Mouse (Mus musculus) forebrain, embryonic 14.5 days (tissue): ENCODE measurements around the gene Myo1d. TPM values are rescaled to one million over a fixed set of nuclear protein-coding genes. Genes with fewer than 3 reads are reported as not detected.

Experiments
- ATAC-seq: fragments of 200-750 bp; cut with Nextera tagmentation; 2 replicates; pipeline ENCODE4 v1.8.0; 2017; ENCODE audit warnings: mild to moderate bottlenecking, moderate library complexity
- DNase-seq: peaks from one replicate; pipeline ENCODE4 v3.0.0-alpha.2; 2015; ENCODE audit warnings: low spot score
- H3K27ac ChIP-seq: fragments of 300-500 bp; sonication (generic); 2 replicates; pipeline ENCODE4 v1.5.1; 2014; ENCODE audit warnings: low read depth, mild to moderate bottlenecking, control low read depth, low read length, moderate library complexity
- H3K27me3 ChIP-seq: fragments of 300-500 bp; sonication (generic); replicated peaks from 2 replicates; pipeline ENCODE4 v1.6.1; 2014; ENCODE audit warnings: low read length, control low read depth, mixed read lengths; ENCODE audit not compliant: control insufficient read depth, insufficient read depth
- H3K36me3 ChIP-seq: fragments of 300-500 bp; sonication (generic); 2 replicates; pipeline ENCODE4 v1.6.1; 2014; ENCODE audit warnings: low read length, control low read depth; ENCODE audit not compliant: control insufficient read depth, insufficient read depth
- H3K4me1 ChIP-seq: fragments of 300-500 bp; sonication (generic); 2 replicates; pipeline ENCODE4 v1.6.1; 2014; ENCODE audit warnings: antibody characterized with exemption, low read length, control low read depth; ENCODE audit not compliant: control insufficient read depth, insufficient read depth
- H3K4me2 ChIP-seq: fragments of 300-500 bp; sonication (generic); 2 replicates; pipeline ENCODE4 v1.6.1; 2014; ENCODE audit warnings: mild to moderate bottlenecking, control low read depth, low read length
- H3K4me3 ChIP-seq: fragments of 300-500 bp; sonication (generic); 2 replicates; pipeline ENCODE4 v1.5.1; 2014; ENCODE audit warnings: low read depth, low read length, control low read depth
- H3K9ac ChIP-seq: fragments of 300-500 bp; sonication (generic); 2 replicates; pipeline ENCODE4 v1.6.1; 2014; ENCODE audit warnings: mild to moderate bottlenecking, low read length, control low read depth, moderate library complexity
- H3K9me3 ChIP-seq: fragments of 300-500 bp; sonication (generic); replicated peaks from 2 replicates; pipeline ENCODE4 v1.6.1; 2016; ENCODE audit warnings: low read length, control low read depth, mixed read lengths; ENCODE audit not compliant: control insufficient read depth
- WGBS: fragments of 180-500 bp; shearing (Covaris S2); extraction: QIAGEN DNeasy Blood & Tissue Kit; methylation state at CpG from one replicate; pipeline ENCODE4 v1.1.7; 2014; 5-methylcytosine and 5-hydroxymethylcytosine counted together
- polyA plus RNA-seq: library from polyadenylated mRNA; unstranded; fragments of >200 nt; fragmentation: Nextera tagmentation; extraction: Ambion mirVana; gene quantifications from 2 replicates; pipeline ENCODE4 v1.2.1, GENCODE M21; 2014

Myo1d gene
- polyA plus RNA-seq, 1 experiment from 2014 or later = 1.3 TPM

- H3K4me2 ChIP-seq = 0 out of 2 replicates have a peak overlapping the region, but pooled peaks have one; percentile 27
- H3K4me1 ChIP-seq = peaks cover 44% of the 10 kb centered on the region
- H3K27ac ChIP-seq = peak overlapping the region; percentile 99
- no peaks in the 10 kb centered on the region for H3K9me3 ChIP-seq
- 79% methylated on average over 6 of the region's 6 CpGs for WGBS
- H3K27me3 ChIP-seq = no peaks in the 10 kb centered on the region
- no peaks in the 10 kb centered on the region for H3K36me3 ChIP-seq
- no peak overlapping the region for H3K4me3 ChIP-seq
- ATAC-seq (no peak), DNase-seq (no peak)
- H3K9ac ChIP-seq = peak overlapping the region; percentile 54
Observed at GRCm38 (mm10) chr11:80503281-80503680, 276.5 kb downstream of the Myo1d start.

GRCm38 (mm10) chr11:80499550-80499952, 280.3 kb downstream of the Myo1d start:
- H3K27me3 ChIP-seq = no peaks in the 10 kb centered on the region

GRCm38 (mm10) chr11:80498328-80499070, 281.3 kb downstream of the Myo1d start:
- no peak overlapping the region for H3K4me3 ChIP-seq
- DNase-seq (peak; percentile 62), ATAC-seq (peak; percentile 70)
- H3K36me3 ChIP-seq = no peaks in the 10 kb centered on the region
- H3K4me2 ChIP-seq = no peak overlapping the region
- no peaks in the 10 kb centered on the region for H3K9me3 ChIP-seq
- H3K4me1 ChIP-seq = peaks cover 25% of the 10 kb centered on the region
- peak overlapping the region; percentile 29 for H3K9ac ChIP-seq
- WGBS = 50% methylated on average over 11 of the region's 11 CpGs
- no peaks in the 10 kb centered on the region for H3K27me3 ChIP-seq
- H3K27ac ChIP-seq = peak overlapping the region; percentile 76

More at GRCm38 (mm10) chr11:80499550-80499952, 280.3 kb downstream of the Myo1d start:
- H3K27ac ChIP-seq = peak overlapping the region; percentile 0; the same call in 1 of the 2 replicates
- no peak overlapping the region for H3K4me3 ChIP-seq
- no peaks in the 10 kb centered on the region for H3K36me3 ChIP-seq
- no peak overlapping the region for H3K9ac ChIP-seq
- peaks cover 33% of the 10 kb centered on the region for H3K4me1 ChIP-seq
- no peak for DNase-seq
- H3K9me3 ChIP-seq = no peaks in the 10 kb centered on the region
- H3K4me2 ChIP-seq = no peak overlapping the region
- ATAC-seq = no peak
- whole genome bisulfite sequencing = 74% methylated on average over 4 of the region's 4 CpGs

GRCm38 (mm10) chr11:80497225-80497919, 282.5 kb downstream of the Myo1d start:
- Histone ChIP-seq H3K27me3 (no peaks in the 10 kb centered on the region), H3K9me3 (no peaks in the 10 kb centered on the region), H3K27ac (no peak overlapping the region), H3K9ac (no peak overlapping the region), H3K4me3 (no peak overlapping the region), H3K36me3 (no peaks in the 10 kb centered on the region), H3K4me1 (peaks cover 19% of the 10 kb centered on the region), H3K4me2 (no peak overlapping the region)
- no peak for ATAC-seq
- 85% methylated on average over 10 of the region's 10 CpGs for WGBS
- DNase-seq = no peak

GRCm38 (mm10) chr11:80496640-80497039, 283.2 kb downstream of the Myo1d start:
- peaks cover 19% of the 10 kb centered on the region for H3K4me1 ChIP-seq
- no peaks in the 10 kb centered on the region for H3K9me3 ChIP-seq
- DNase-seq (no peak), ATAC-seq (no peak)
- no peak overlapping the region for H3K4me2 ChIP-seq
- H3K4me3 ChIP-seq = no peak overlapping the region
- H3K27ac ChIP-seq = no peak overlapping the region
- H3K9ac ChIP-seq = no peak overlapping the region
- H3K36me3 ChIP-seq = no peaks in the 10 kb centered on the region
- 100% methylated on average over 1 of the region's 1 CpGs for WGBS
- H3K27me3 ChIP-seq = no peaks in the 10 kb centered on the region

- no peak for ATAC-seq
- no peaks in the 10 kb centered on the region for H3K9me3 ChIP-seq
- no peak overlapping the region for H3K9ac ChIP-seq
- WGBS = 93% methylated on average over 6 of the region's 6 CpGs
- no peak overlapping the region for H3K4me2 ChIP-seq
- no peak overlapping the region for H3K4me3 ChIP-seq
- H3K36me3 ChIP-seq = no peaks in the 10 kb centered on the region
- no peak overlapping the region for H3K27ac ChIP-seq
- H3K4me1 ChIP-seq = peaks cover 19% of the 10 kb centered on the region
- no peak for DNase-seq
- H3K27me3 ChIP-seq = no peaks in the 10 kb centered on the region
Observed at GRCm38 (mm10) chr11:80495972-80496371, 283.9 kb downstream of the Myo1d start.

GRCm38 (mm10) chr11:80494852-80495251, 285.0 kb downstream of the Myo1d start:
- DNase-seq (no peak), ATAC-seq (no peak)
- 67% methylated on average over 9 of the region's 9 CpGs for WGBS
- Histone ChIP-seq H3K4me1 (peaks cover 24% of the 10 kb centered on the region), H3K4me2 (no peak overlapping the region), H3K9me3 (no peaks in the 10 kb centered on the region), H3K9ac (no peak overlapping the region), H3K36me3 (no peaks in the 10 kb centered on the region), H3K27me3 (no peaks in the 10 kb centered on the region), H3K27ac (no peak overlapping the region), H3K4me3 (no peak overlapping the region)

GRCm38 (mm10) chr11:80493186-80493585, 286.6 kb downstream of the Myo1d start:
- DNase-seq (no peak), ATAC-seq (no peak)
- 93% methylated on average over 5 of the region's 5 CpGs for WGBS
- H3K9ac ChIP-seq = no peak overlapping the region
- H3K9me3 ChIP-seq = no peaks in the 10 kb centered on the region
- peaks cover 23% of the 10 kb centered on the region for H3K4me1 ChIP-seq
- no peaks in the 10 kb centered on the region for H3K36me3 ChIP-seq
- no peak overlapping the region for H3K27ac ChIP-seq
- H3K27me3 ChIP-seq = no peaks in the 10 kb centered on the region
- no peak overlapping the region for H3K4me3 ChIP-seq
- no peak overlapping the region for H3K4me2 ChIP-seq

GRCm38 (mm10) chr11:80490831-80491230, 289.0 kb downstream of the Myo1d start:
- Histone ChIP-seq H3K27ac (no peak overlapping the region), H3K27me3 (no peaks in the 10 kb centered on the region), H3K4me2 (no peak overlapping the region), H3K4me1 (peaks cover 30% of the 10 kb centered on the region), H3K4me3 (no peak overlapping the region), H3K9ac (no peak overlapping the region), H3K9me3 (no peaks in the 10 kb centered on the region), H3K36me3 (no peaks in the 10 kb centered on the region)
- ATAC-seq (no peak), DNase-seq (no peak)
- WGBS = 74% methylated on average over 10 of the region's 10 CpGs
